Mouse (Mus musculus) E14TG2a.4 (cell line): Measurements from ENCODE around the gene Pxmp4.

Experiments
- H3K27me3 ChIP-seq: 2 replicates; pipeline ENCODE4 v1.6.1; 2014; ENCODE audit warnings: low read length, control low read depth; ENCODE audit not compliant: insufficient read depth
- H3K36me3 ChIP-seq: 2 replicates; pipeline ENCODE4 v1.6.1; 2014; ENCODE audit warnings: low read length, control low read depth; ENCODE audit not compliant: insufficient read depth
- H3K4me1 ChIP-seq: replicated peaks from 2 replicates; pipeline ENCODE4 v1.6.1; 2014; ENCODE audit warnings: low read depth, low read length, control low read depth
- H3K4me3 ChIP-seq: replicated peaks from 2 replicates; pipeline ENCODE4 v1.5.1; 2014; ENCODE audit warnings: mild to moderate bottlenecking, low read length
- H3K9me3 ChIP-seq: 2 replicates; pipeline ENCODE4 v1.6.1; 2014; ENCODE audit warnings: low read length, control low read depth
- CTCF ChIP-seq: conservative IDR thresholded peaks from 2 replicates; pipeline ENCODE4 v1.5.1; 2014; ENCODE audit warnings: low read length
- NANOG ChIP-seq: IDR thresholded peaks from 2 replicates; pipeline ENCODE4 v1.6.1; 2014; ENCODE audit warnings: borderline replicate concordance, low read length, mixed read lengths
- POU5F1 ChIP-seq: IDR thresholded peaks from 2 replicates; pipeline ENCODE4 v1.6.1; 2014; ENCODE audit warnings: low read length, borderline replicate concordance

Gene Pxmp4

DNA sequence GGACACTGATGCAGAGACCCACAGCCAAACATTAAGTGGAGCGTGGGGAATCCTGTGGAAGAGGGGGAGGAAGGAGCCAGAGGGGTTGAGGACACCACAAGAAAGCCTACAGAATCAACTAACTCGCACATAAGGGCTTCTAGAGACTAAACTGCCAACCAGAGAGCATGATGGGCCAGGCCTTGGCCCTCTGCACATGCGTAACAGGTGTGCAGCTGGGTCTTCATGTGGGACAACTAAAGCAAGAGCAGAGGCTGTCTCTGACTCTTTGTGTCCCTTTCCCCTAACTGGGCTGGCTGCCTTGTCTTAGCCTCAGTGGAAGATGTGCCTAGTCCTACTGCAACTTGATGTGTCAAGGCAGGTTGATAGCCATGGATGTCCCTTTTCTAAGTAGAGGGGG lies 13.6 kb upstream of the Pxmp4 start:
- peaks cover 10% of the 10 kb centered on the region; the same call in 1 of the 2 replicates for H3K36me3 ChIP-seq
- no peaks in the 10 kb centered on the region for H3K9me3 ChIP-seq
- no peak overlapping the region for H3K4me3 ChIP-seq
- H3K27me3 ChIP-seq: no peaks in the 10 kb centered on the region
- TF ChIP-seq NANOG (no peak), POU5F1 (no peak), CTCF (no peak)
- H3K4me1 ChIP-seq: peaks cover 40% of the 10 kb centered on the region

DNA sequence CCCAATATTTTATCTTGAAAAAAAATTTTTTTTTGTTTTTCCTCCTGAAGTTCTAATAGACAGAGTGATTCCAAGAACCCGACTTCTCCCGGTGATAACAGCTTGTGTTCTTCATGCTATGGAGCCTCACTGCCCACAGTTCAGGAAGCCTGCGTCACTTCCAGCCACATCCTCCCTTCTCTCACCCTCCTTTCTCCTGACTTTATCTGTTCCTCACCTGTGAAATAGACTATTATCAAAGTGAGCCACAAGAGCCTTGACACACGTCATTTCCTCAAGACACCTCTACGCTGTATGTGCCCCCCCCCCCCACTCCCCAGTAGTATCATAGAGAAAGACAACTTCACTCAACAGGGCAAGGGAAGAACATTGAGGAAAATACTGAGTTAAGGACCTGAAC lies 12.2 kb upstream of the Pxmp4 start:
- H3K4me3 ChIP-seq: no peak overlapping the region
- TF ChIP-seq NANOG (no peak), POU5F1 (no peak), CTCF (no peak)
- no peaks in the 10 kb centered on the region for H3K9me3 ChIP-seq
- H3K36me3 ChIP-seq: 0 out of 2 replicates have a peak, but pooled peaks cover 5% of the 10 kb centered on the region
- no peaks in the 10 kb centered on the region for H3K27me3 ChIP-seq
- peaks cover 46% of the 10 kb centered on the region for H3K4me1 ChIP-seq

DNA sequence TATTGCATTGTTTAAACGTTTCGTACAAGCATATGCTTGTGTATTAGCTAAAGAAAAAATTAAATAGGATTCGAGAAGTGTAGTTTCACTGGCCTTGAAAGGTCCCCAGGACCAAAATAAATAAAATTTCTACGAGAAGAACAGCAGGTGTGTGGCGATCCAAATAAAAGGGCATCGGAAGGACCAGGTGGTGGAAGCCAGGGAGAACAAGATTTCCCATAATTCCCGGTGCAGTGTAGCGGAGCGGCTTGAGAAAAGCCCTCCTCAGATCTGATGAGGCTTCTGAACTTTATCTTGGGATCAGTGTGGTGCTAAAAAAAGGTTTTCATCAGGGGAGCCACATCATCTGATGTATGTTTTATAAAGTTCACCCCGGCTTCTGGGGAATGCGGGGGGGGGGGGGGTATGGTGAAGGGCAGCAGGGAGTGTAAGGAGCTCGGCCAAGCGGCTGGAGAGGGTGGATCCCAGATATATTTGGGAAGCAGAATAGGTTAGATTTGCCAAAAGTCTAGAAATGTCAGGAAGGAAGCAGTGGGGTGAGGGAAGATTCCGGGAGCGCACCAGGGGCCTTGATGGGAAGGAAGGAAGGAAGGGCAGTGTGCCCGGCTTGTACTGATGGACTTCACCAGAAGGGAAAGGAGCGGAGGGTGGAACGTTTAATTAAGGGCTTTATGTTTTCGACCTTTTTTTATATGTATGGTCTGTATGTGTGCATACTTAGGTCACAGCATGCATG lies 11.5 kb upstream of the Pxmp4 start:
- H3K9me3 ChIP-seq: no peaks in the 10 kb centered on the region
- H3K4me1 ChIP-seq: peaks cover 44% of the 10 kb centered on the region
- TF ChIP-seq POU5F1 (no peak), NANOG (no peak), CTCF (no peak)
- H3K4me3 ChIP-seq: peak overlapping the region; percentile 84
- 0 out of 2 replicates have a peak, but pooled peaks cover 5% of the 10 kb centered on the region for H3K36me3 ChIP-seq
- no peaks in the 10 kb centered on the region for H3K27me3 ChIP-seq

DNA sequence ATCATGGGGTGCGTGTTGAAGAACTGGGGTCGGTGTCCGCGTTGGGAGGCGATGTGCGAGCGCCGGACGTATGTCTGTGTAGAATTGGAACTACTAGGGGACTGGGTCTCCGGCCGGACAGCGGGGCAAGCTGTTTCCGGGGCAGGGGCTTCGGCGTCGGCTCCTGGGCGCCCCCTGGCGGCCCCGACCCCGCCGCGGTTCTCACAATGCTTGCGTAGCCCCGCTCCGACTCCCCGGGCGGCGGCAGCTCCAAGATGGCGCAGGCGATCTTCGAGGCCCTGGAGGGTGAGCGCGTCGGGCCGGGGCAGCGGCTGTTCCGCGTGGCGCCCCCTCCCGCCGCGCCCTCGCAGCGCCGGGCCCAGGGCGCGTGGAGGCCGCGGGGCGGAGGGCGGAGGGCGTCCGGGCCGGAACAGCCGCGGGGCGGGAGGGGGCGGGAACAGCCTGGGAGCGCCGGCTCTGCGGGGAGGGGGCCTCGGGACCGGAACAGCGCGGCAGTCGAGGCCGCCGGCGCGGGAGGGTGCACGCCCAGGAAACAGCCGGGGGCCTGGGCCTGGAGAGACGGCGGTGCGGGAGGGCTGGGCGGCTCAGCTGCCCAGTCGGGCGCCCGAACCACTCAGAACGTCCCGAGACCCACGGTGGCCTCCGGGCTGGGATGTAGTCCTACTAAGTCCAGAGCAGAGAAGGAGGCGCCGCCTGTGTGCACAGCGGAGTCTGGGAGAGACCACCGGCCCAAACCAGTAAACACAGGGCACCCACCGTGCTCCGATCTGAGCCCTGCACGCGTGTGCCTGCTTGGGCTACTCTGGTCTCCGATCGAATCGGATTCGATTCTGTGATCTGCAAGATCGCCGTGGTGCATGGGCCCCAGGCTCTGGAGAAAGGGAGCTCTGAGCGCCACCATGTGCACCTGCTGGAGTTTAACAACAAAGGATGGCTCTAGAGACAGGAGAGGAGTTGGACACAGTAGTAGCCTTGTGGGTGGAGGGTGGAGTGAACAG lies 9.9 kb upstream of the Pxmp4 start, which contains the start of the genes Zfp341 and 4930519P11Rik:
Gene Zfp341 (plus strand): TSS at position 180 of the 998 bp plus-strand sequence.
Gene 4930519P11Rik (minus strand): TSS at position 320 of the 998 bp plus-strand sequence.
- no peaks in the 10 kb centered on the region for H3K9me3 ChIP-seq
- peak within 1 kb of the TSS; percentile 84 for H3K4me3 ChIP-seq
- peaks cover 55% of the 10 kb centered on the region for H3K4me1 ChIP-seq
- TF ChIP-seq CTCF (no peak), POU5F1 (no peak), NANOG (no peak)
- peaks cover 6% of the 10 kb centered on the region; the same call in 1 of the 2 replicates for H3K27me3 ChIP-seq
- H3K36me3 ChIP-seq: no peaks in the 10 kb centered on the region

DNA sequence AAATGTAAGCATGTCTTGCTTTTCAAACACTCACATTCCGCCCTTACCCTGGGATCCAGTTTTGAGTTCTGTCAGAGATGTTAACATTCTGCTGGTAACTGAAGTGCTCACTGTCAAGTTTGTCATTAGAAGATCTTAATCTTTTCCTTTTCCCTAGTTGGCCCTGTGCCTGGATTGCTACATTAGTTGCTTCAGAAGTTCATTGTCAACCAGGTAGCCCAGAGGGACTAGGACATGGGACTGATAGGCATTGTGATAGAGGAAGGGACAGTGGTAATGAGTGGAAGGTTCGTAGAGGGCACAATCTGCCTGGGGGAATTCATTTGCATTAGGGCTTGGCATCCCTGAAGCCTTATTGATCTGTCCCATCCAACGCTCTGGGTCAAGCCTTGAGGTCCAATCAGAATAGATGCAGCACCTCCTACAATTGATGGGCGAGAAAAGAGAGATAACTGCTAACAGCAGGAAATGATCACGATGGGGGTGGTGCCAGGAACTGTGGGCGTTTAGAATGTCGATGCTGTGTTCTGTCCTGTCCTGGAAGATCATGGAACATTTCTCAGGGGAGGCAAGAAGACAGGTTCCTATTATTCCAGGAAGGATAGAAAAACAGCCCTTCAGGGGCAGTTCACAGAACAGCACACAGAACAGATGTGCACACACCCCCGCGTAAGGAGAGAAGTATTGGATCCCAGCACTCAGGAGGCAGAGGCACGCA lies 5.7 kb upstream of the Pxmp4 start:
- peaks cover 41% of the 10 kb centered on the region for H3K4me1 ChIP-seq
- H3K27me3 ChIP-seq: peaks cover 8% of the 10 kb centered on the region
- TF ChIP-seq POU5F1: no peak
- TF ChIP-seq NANOG: no peak
- no peak for TF ChIP-seq CTCF
- no peak overlapping the region for H3K4me3 ChIP-seq
- no peaks in the 10 kb centered on the region for H3K9me3 ChIP-seq
- no peaks in the 10 kb centered on the region for H3K36me3 ChIP-seq

DNA sequence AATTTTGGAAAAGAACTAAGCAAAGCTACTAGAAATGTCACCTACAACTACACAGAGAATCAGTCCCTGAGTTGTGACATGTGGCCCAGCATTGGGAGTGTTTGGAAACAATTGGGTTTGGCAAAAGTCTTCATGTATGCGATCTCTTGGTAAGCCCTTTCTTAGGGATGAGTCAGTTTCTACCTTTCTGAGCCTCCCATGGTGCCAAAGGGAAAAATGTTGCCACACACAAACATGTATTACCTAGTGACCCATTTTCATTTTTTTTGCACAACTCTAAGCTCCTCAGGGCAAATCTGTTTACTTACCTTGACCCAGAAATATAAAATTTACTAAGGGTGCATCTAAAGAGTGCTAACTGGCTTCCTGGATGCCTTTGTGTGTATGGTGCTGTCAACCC lies 3.5 kb upstream of the Pxmp4 start:
- peaks cover 8% of the 10 kb centered on the region for H3K27me3 ChIP-seq
- no peaks in the 10 kb centered on the region for H3K36me3 ChIP-seq
- H3K4me3 ChIP-seq: no peak overlapping the region
- peaks cover 43% of the 10 kb centered on the region for H3K4me1 ChIP-seq
- no peaks in the 10 kb centered on the region for H3K9me3 ChIP-seq
- no peak for TF ChIP-seq NANOG

DNA sequence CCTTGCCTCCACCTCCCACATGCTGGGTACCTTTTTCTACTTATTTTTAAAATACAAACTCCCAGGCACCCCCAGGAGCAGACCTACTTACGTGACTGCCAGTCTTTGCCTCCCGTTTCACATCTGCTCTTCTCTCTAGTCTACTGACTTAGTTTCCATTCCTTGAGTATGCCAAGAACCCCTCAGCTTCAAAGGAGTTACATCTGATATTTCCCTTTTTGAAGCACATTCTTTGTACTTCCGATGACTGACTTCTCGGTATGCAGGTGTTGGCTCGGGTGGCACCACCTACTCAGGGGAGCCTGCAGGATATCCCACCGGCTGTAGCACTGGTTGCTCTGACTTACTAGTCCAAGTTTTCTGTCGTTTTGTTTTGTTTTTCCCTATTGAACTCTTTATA lies 648 bp upstream of the Pxmp4 start:
- peak overlapping the region; percentile 86 for H3K4me3 ChIP-seq
- H3K4me1 ChIP-seq: peaks cover 26% of the 10 kb centered on the region
- TF ChIP-seq POU5F1 (no peak), CTCF (no peak), NANOG (no peak)
- peaks cover 4% of the 10 kb centered on the region; the same call in 1 of the 2 replicates for H3K27me3 ChIP-seq
- peaks cover 5% of the 10 kb centered on the region; the same call in 1 of the 2 replicates for H3K36me3 ChIP-seq
- no peaks in the 10 kb centered on the region for H3K9me3 ChIP-seq
